9 mouse cellular contexts compared by ENCODE assay signal in the genomic region with DNA sequence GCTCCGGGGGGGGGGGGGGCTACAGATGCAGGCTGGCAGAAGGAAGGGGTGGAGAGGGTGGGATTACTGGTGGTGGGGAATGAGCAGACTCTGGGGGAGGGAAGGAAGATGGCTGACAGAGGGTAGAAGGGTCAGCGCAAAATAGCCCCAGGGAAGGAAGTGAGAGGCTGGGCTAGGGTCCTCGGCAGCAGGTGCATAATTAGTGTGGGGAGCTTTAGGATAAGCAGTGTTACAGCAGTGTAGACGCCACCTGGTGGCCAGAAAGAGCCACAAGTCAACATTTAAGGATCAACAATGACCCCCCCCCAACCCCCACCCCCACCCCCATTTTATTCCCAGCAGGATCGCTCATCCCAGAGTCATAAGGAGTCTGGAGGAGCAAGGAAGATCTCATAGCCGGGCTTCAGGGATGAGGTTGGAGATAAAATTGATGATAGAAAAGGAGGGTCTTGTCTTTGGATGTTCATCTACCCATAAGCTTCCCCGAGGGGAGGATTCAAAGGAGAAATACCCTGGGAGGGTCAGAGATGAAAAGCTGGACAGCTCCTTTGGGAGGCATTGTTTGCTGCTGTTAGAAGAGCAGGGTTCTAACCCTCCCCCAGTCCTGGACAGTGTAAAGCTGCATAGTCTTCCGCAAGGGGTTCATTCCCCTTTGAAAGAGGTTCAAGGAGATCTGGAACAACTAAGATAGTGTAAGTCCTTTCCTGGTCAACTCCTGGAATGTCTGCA. TPM values are rescaled to one million over a fixed set of nuclear protein-coding genes. Genes with fewer than 3 reads are reported as not detected.
A peak's percentile ranks its signal among the peaks of the same experiment; 100 is the strongest.
DNase-seq lines count a peak whose midpoint lies in the region; ATAC-seq and TF ChIP-seq lines count a peak whose summit lies in the region.
"Had no signal": no experiment of that assay in that cellular context is flagged by ENCODE, and none has a peak within 500 bp of the region (broad histone marks: within the 10 kb centered on the region; RNA-seq: fewer than 3 reads in every experiment).

No protein-coding gene starts in this region.

- H3K27ac ChIP-seq in liver, adult 2 months (replicated peaks; ENCODE audit: insufficient read depth, low read depth, low read length): no peak overlapping the region
- peak overlapping the region; percentile 54; the same call in 1 of the 2 replicates for H3K27ac ChIP-seq in neural tube, embryonic 15.5 days (replicated peaks)
- H3K27ac ChIP-seq: liver, embryonic 13.5 days had no signal

- H3K36me3 ChIP-seq in liver, adult 2 months (ENCODE audit: control insufficient read depth, insufficient read depth, low read length): peaks cover 16% of the 10 kb centered on the region
- peaks cover 34% of the 10 kb centered on the region for H3K36me3 ChIP-seq in neural tube, embryonic 15.5 days

- peak overlapping the region; percentile 25; the same call in 1 of the 2 replicates for H3K4me2 ChIP-seq in neural tube, embryonic 15.5 days
- H3K4me2 ChIP-seq: liver, embryonic 13.5 days had no signal

- peak; percentile 50 for TF ChIP-seq CTCF in liver, adult 2 months (IDR thresholded peaks at IDR 0.05; ENCODE audit: low read depth, low read length)

- H3K9me3 ChIP-seq in neural tube, embryonic 15.5 days (replicated peaks): no peaks in the 10 kb centered on the region
- H3K9me3 ChIP-seq: liver, embryonic 13.5 days had no signal

- DNase-seq in adrenal gland, postnatal 14 days: peak; percentile 57
- no peak for DNase-seq in adrenal gland, adult 8-10 months
- no peak for DNase-seq in liver, adult 2 months (ENCODE audit: extremely low read depth, low read depth, low spot score)
- no peak for DNase-seq in liver
- DNase-seq in embryo, embryonic 9.5 days (ENCODE audit: extremely low spot score): peak; percentile 53
- peak; percentile 70 to 78 for DNase-seq in kidney, postnatal 4 days
- no peak for DNase-seq in urinary bladder, postnatal 10 days (ENCODE audit: low spot score)
- DNase-seq: liver, embryonic 13.5 days had no signal

- TF ChIP-seq POLR2A in liver, adult 2 months (IDR thresholded peaks at IDR 0.05; ENCODE audit: extremely low read depth, insufficient read depth, low read length): no peak

- H3K79me2 ChIP-seq in liver, adult 2 months (ENCODE audit: control insufficient read depth, insufficient read depth, low read length): no peaks in the 10 kb centered on the region

- no peak overlapping the region for H3K9ac ChIP-seq in liver, adult 2 months (ENCODE audit: low read depth, low read length)
- 0 out of 2 replicates have a peak overlapping the region, but pooled peaks have one; percentile 5 for H3K9ac ChIP-seq in neural tube, embryonic 15.5 days (replicated peaks)
- H3K9ac ChIP-seq: liver, embryonic 13.5 days had no signal

- peaks cover 4% of the 10 kb centered on the region; the same call in 1 of the 2 replicates for H3K4me1 ChIP-seq in liver, adult 2 months (ENCODE audit: control insufficient read depth, insufficient read depth, low read length)
- peaks cover 56% of the 10 kb centered on the region for H3K4me1 ChIP-seq in neural tube, embryonic 15.5 days

- WGBS in liver, adult 2 months: 16% methylated on average over 8 of the region's 8 CpGs
- WGBS in neural tube, embryonic 15.5 days: 10% methylated on average over 8 of the region's 8 CpGs

- peak; percentile 16; the same call in 1 of the 2 replicates for ATAC-seq in neural tube, embryonic 15.5 days (ENCODE audit: low FRiP score)

- peaks cover 18% of the 10 kb centered on the region for H3K27me3 ChIP-seq in liver, adult 2 months (ENCODE audit: control insufficient read depth, insufficient read depth, low read length)
- H3K27me3 ChIP-seq in neural tube, embryonic 15.5 days (replicated peaks): 0 out of 2 replicates have a peak, but pooled peaks cover 2% of the 10 kb centered on the region

- H3K4me3 ChIP-seq in liver, adult 2 months (ENCODE audit: insufficient read depth, low read depth, low read length): no peak overlapping the region
- H3K4me3 ChIP-seq in neural tube, embryonic 15.5 days (replicated peaks): no peak overlapping the region
- H3K4me3 ChIP-seq: liver, embryonic 13.5 days had no signal

RNA-seq across cellular contexts. Expression of a gene that starts 2.4 kb away (rescaled TPM):
- total RNA-seq in adrenal gland, postnatal 14 days (2021): 7.4 and 8.0 TPM in 2 replicates
- total RNA-seq in adrenal gland, adult 8-10 months (2022): 10 to 100 TPM in 3 of 4 experiments, 1 to 10 TPM in 1; 8.3 to 16.8 (median 13.2) TPM
- not detected in 2 replicates for total RNA-seq in liver, adult 2 months (2014; rRNA removed)
- polyA plus RNA-seq in liver, adult 2 months (2012; rRNA removed): 0.05 TPM in 1 of 2 replicates, not detected in the other
- polyA plus RNA-seq in neural tube, embryonic 15.5 days (2015; fragmentation: Nextera tagmentation; extraction: Ambion mirVana): 80.4 and 102 TPM in 2 replicates

RNA-seq across cellular contexts. Expression of a gene that starts 14.5 kb away (rescaled TPM):
- total RNA-seq in adrenal gland, postnatal 14 days (2021): 50.9 and 57.3 TPM in 2 replicates
- 10 to 100 TPM; 45.3 to 56.0 (median 49.8) TPM for total RNA-seq in adrenal gland, adult 8-10 months (2022)
- 130 and 154 TPM in 2 replicates for total RNA-seq in liver, adult 2 months (2014; rRNA removed)
- polyA plus RNA-seq in liver, adult 2 months (2012; rRNA removed): 309 and 324 TPM in 2 replicates
- 50.4 and 69.9 TPM in 2 replicates for polyA plus RNA-seq in neural tube, embryonic 15.5 days (2015; fragmentation: Nextera tagmentation; extraction: Ambion mirVana)

RNA-seq across cellular contexts. Expression of a gene that starts 22.0 kb away (rescaled TPM):
- total RNA-seq in adrenal gland, postnatal 14 days (2021): 53.5 and 55.7 TPM in 2 replicates
- total RNA-seq in adrenal gland, adult 8-10 months (2022): 10 to 100 TPM; 42.4 to 64.4 (median 50.7) TPM
- 0.09 and 0.40 TPM in 2 replicates for total RNA-seq in liver, adult 2 months (2014; rRNA removed)
- polyA plus RNA-seq in liver, adult 2 months (2012; rRNA removed): 4.0 and 4.4 TPM in 2 replicates
- polyA plus RNA-seq in neural tube, embryonic 15.5 days (2015; fragmentation: Nextera tagmentation; extraction: Ambion mirVana): 17.8 and 22.5 TPM in 2 replicates

RNA-seq across cellular contexts. Expression of a gene that starts 35.3 kb away (rescaled TPM):
- total RNA-seq in adrenal gland, postnatal 14 days (2021): 1.7 and 2.7 TPM in 2 replicates
- 1 to 10 TPM in 3 of 4 experiments, under 1 TPM in 1; 0.87 to 4.6 (median 3.7) TPM for total RNA-seq in adrenal gland, adult 8-10 months (2022)
- total RNA-seq in liver, adult 2 months (2014; rRNA removed): 0.20 and 0.37 TPM in 2 replicates
- 0.42 and 0.49 TPM in 2 replicates for polyA plus RNA-seq in liver, adult 2 months (2012; rRNA removed)
- 1.9 and 2.9 TPM in 2 replicates for polyA plus RNA-seq in neural tube, embryonic 15.5 days (2015; fragmentation: Nextera tagmentation; extraction: Ambion mirVana)

Comparison
In these comparisons a context has a peak if more than half of its experiments do, and no peak if none do; other contexts are left out.
1. DNase-seq: peak in adrenal gland, postnatal 14 days (single experiment), embryo, embryonic 9.5 days (single experiment) and kidney, postnatal 4 days (2 of 2); none in adrenal gland, adult 8-10 months (single experiment), liver, adult 2 months (single experiment), liver (single experiment) and urinary bladder, postnatal 10 days (single experiment).
2. RNA of a gene that starts 22.0 kb away (total RNA-seq): 42.4 to 64.4 TPM in adrenal gland, adult 8-10 months and 53.5 to 55.7 TPM in adrenal gland, postnatal 14 days; 0.09 to 0.40 TPM in liver, adult 2 months; every median in the first group is over 10 times any median in the second.